Mouse (Mus musculus) G1E (cell line): Measurements from ENCODE around the gene Brd4.

Source experiments
- CTCF ChIP-seq: IDR thresholded peaks from 2 replicates; pipeline ENCODE4 v1.5.1; 2012; ENCODE audit warnings: low read depth, low read length, inconsistent platforms, mixed read lengths
- GATA1 ChIP-seq: IDR thresholded peaks from 2 replicates; pipeline ENCODE4 v1.6.1; 2012; ENCODE audit warnings: borderline replicate concordance, low read length, inconsistent platforms, mixed read lengths
- GATA2 ChIP-seq: IDR thresholded peaks from 2 replicates; pipeline ENCODE4 v1.6.1; 2012; ENCODE audit warnings: low read depth, low read length, inconsistent platforms, borderline replicate concordance
- POLR2AphosphoS5 ChIP-seq: IDR thresholded peaks from 2 replicates; pipeline ENCODE4 v1.6.1; 2012; ENCODE audit warnings: low read depth, low read length, inconsistent platforms; ENCODE audit not compliant: insufficient replicate concordance
- TAL1 ChIP-seq: conservative IDR thresholded peaks from 2 replicates; pipeline ENCODE4 v1.6.1; 2012; ENCODE audit warnings: low read depth, low read length, inconsistent platforms, mixed read lengths

DNA sequence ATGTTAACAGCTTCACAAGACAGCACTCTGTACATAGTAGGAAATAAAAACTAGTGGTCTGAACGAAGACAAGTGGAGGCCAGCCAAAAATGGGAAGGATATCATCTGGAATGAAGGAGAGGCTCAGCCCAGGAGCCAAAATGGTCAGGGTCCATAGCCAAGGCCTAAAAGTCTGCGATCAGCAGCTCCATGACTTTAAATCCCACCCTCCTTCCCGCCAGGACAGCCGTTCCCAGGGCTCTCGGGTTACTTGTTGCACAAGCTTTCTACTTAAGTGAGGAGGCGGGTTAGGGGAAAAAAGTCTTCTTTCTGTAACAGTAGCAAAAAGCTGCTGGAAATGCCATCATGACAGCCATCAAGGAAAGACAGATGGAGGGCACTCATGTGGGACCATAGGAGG is 75.4 kb downstream of the Brd4 start:
- TF ChIP-seq CTCF (no peak), TAL1 (no peak), POLR2AphosphoS5 (no peak), GATA1 (no peak), GATA2 (no peak)
